Mouse (Mus musculus) midbrain, embryonic 11.5 days (tissue): Measurements from ENCODE around the gene Flrt1. TPM values are rescaled to one million over a fixed set of nuclear protein-coding genes. Genes with fewer than 3 reads are reported as not detected.
A peak's percentile ranks its signal among the peaks of the same experiment; 100 is the strongest.

ENCODE experiments used
- ATAC-seq: fragments of 200-750 bp; cut with Nextera tagmentation; 2 replicates; pipeline ENCODE4 v1.8.0; 2017; ENCODE audit warnings: moderate TSS enrichment, moderate library complexity; ENCODE audit not compliant: low FRiP score
- DNase-seq: peaks from one replicate; pipeline ENCODE4 v3.0.0; 2015; ENCODE audit warnings: low spot score; ENCODE audit errors: missing footprints
- H3K27ac ChIP-seq: fragments of 300-500 bp; sonication (generic); 2 replicates; pipeline ENCODE4 v1.5.1; 2014; ENCODE audit warnings: low read depth, low read length
- H3K27me3 ChIP-seq: fragments of 300-500 bp; sonication (generic); 2 replicates; pipeline ENCODE4 v1.6.1; 2014; ENCODE audit warnings: mild to moderate bottlenecking, low read length, moderate library complexity, mixed read lengths; ENCODE audit not compliant: control insufficient read depth, insufficient read depth
- H3K36me3 ChIP-seq: fragments of 300-500 bp; sonication (generic); 2 replicates; pipeline ENCODE4 v1.6.1; 2014; ENCODE audit warnings: mild to moderate bottlenecking, low read length, moderate library complexity, mixed read lengths; ENCODE audit not compliant: control insufficient read depth, insufficient read depth
- H3K4me1 ChIP-seq: fragments of 300-500 bp; sonication (generic); 2 replicates; pipeline ENCODE4 v1.6.1; 2014; ENCODE audit warnings: low read length; ENCODE audit not compliant: control insufficient read depth, insufficient read depth
- H3K4me2 ChIP-seq: fragments of 300-500 bp; sonication (generic); 2 replicates; pipeline ENCODE4 v1.6.1; 2014; ENCODE audit warnings: mild to moderate bottlenecking, moderate library complexity
- H3K4me3 ChIP-seq: fragments of 300-500 bp; sonication (generic); 2 replicates; pipeline ENCODE4 v1.5.1; 2014; ENCODE audit warnings: low read depth, low read length
- H3K9ac ChIP-seq: fragments of 300-500 bp; sonication (generic); 2 replicates; pipeline ENCODE4 v1.6.1; 2014; ENCODE audit warnings: low read length
- H3K9me3 ChIP-seq: fragments of 300-500 bp; sonication (generic); 2 replicates; pipeline ENCODE4 v1.6.1; 2016; ENCODE audit warnings: low read length; ENCODE audit not compliant: control insufficient read depth
- WGBS: fragments of 180-500 bp; shearing (Covaris S2); extraction: QIAGEN DNeasy Blood & Tissue Kit; methylation state at CpG from one replicate; pipeline ENCODE4 v1.1.7; 2014; 5-methylcytosine and 5-hydroxymethylcytosine counted together
- polyA plus RNA-seq: library from polyadenylated mRNA; unstranded; fragments of >200 nt; fragmentation: Nextera tagmentation; extraction: Ambion mirVana; gene quantifications from 2 replicates; pipeline ENCODE4 v1.2.1, GENCODE M21; 2014

The Flrt1 gene
- polyA plus RNA-seq, 1 experiment from 2014 or later: 8.2 TPM

DNA sequence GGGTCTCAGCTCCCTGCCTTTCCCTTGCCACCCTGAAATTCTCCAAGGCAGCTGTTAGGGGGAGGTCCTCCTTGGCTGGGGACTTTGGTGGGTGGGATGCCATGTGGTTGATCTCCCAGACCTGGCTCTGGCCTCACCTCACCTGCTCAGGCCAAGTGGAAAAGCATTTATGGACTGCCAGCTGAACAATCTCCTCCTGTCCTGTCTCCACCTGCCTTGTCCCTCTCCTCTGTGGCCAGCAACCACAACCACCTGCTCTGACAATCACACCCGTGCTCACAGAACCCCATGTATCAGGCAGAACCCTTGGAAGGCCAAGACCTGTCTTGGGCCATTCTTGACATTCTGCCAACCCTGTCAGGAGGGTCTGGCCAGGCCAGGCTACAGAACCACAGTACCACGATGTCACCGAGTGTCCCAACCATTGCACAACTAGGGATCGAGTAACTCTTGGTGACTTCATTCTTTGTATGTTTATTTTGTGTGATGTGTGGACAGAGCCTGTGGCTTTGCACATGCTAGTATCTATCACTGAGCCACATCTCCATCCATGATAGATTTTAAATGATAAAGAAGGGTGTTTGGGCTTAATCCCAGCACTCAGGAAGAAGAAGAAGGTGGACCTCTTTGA is 20.1 kb upstream of the Flrt1 start:
- WGBS: 93% methylated on average over 4 of the region's 4 CpGs
- DNase-seq (no peak), ATAC-seq (no peak)
- Histone ChIP-seq H3K4me2 (no peak overlapping the region), H3K4me1 (peaks cover 35% of the 10 kb centered on the region), H3K27me3 (no peaks in the 10 kb centered on the region), H3K27ac (no peak overlapping the region), H3K4me3 (no peak overlapping the region), H3K9me3 (no peaks in the 10 kb centered on the region), H3K9ac (no peak overlapping the region), H3K36me3 (no peaks in the 10 kb centered on the region)

- Histone ChIP-seq H3K27ac (peak overlapping the region; percentile 4), H3K4me1 (peaks cover 20% of the 10 kb centered on the region), H3K4me3 (no peak overlapping the region), H3K4me2 (no peak overlapping the region), H3K9ac (no peak overlapping the region), H3K9me3 (no peaks in the 10 kb centered on the region), H3K36me3 (no peaks in the 10 kb centered on the region), H3K27me3 (peaks cover 2% of the 10 kb centered on the region; the same call in 1 of the 2 replicates)
- ATAC-seq: peak; percentile 75
- 35% methylated on average over 10 of the region's 10 CpGs for WGBS
- DNase-seq: peak; percentile 87
Observed at GRCm38 (mm10) chr19:7122698-7123306, 17.3 kb upstream of the Flrt1 start.

DNA sequence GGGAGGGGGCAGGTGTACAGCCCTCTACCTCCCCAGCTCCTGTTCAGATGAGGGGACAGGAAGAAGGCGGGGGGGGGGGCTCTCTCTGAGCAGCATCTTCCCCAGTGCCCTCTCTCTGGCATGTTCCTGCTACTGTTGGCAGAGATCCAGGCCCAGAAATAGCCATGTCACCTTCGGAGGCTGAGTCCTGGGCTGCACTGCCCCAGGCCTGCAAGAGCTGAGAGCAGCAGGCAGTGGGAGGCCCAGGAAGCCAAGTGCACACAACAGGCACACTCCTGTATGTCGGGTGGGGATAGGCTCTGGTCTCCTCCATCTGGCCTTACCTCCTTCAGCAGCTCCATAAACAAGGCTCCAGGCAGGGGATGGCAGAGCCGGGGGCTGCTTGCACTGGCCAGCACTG is 16.7 kb upstream of the Flrt1 start:
- no peaks in the 10 kb centered on the region for H3K36me3 ChIP-seq
- H3K27ac ChIP-seq: peak overlapping the region; percentile 4
- H3K4me3 ChIP-seq: no peak overlapping the region
- H3K27me3 ChIP-seq: peaks cover 2% of the 10 kb centered on the region; the same call in 1 of the 2 replicates
- H3K4me1 ChIP-seq: peaks cover 19% of the 10 kb centered on the region
- DNase-seq (no peak), ATAC-seq (0 out of 2 replicates have a peak, but pooled peaks have one; percentile 31)
- H3K9ac ChIP-seq: no peak overlapping the region
- no peak overlapping the region for H3K4me2 ChIP-seq
- WGBS: 69% methylated on average over 4 of the region's 4 CpGs
- no peaks in the 10 kb centered on the region for H3K9me3 ChIP-seq

GRCm38 (mm10) chr19:7121252-7121651 is 15.7 kb upstream of the Flrt1 start:
- H3K27me3 ChIP-seq: peaks cover 2% of the 10 kb centered on the region; the same call in 1 of the 2 replicates
- no peak overlapping the region for H3K4me3 ChIP-seq
- ATAC-seq (no peak), DNase-seq (peak; percentile 82)
- no peak overlapping the region; the same call in 1 of the 2 replicates for H3K27ac ChIP-seq
- no peak overlapping the region for H3K9ac ChIP-seq
- 73% methylated on average over 11 of the region's 11 CpGs for WGBS
- no peak overlapping the region for H3K4me2 ChIP-seq
- H3K4me1 ChIP-seq: peaks cover 18% of the 10 kb centered on the region
- no peaks in the 10 kb centered on the region for H3K36me3 ChIP-seq
- H3K9me3 ChIP-seq: no peaks in the 10 kb centered on the region

GRCm38 (mm10) chr19:7117653-7118307 is 12.3 kb upstream of the Flrt1 start:
- Histone ChIP-seq H3K36me3 (no peaks in the 10 kb centered on the region), H3K27me3 (peaks cover 5% of the 10 kb centered on the region; the same call in 1 of the 2 replicates), H3K9me3 (no peaks in the 10 kb centered on the region), H3K4me3 (no peak overlapping the region), H3K4me2 (no peak overlapping the region), H3K9ac (no peak overlapping the region), H3K27ac (no peak overlapping the region), H3K4me1 (peaks cover 31% of the 10 kb centered on the region)
- 76% methylated on average over 8 of the region's 8 CpGs for WGBS
- DNase-seq: no peak
- no peak for ATAC-seq

DNA sequence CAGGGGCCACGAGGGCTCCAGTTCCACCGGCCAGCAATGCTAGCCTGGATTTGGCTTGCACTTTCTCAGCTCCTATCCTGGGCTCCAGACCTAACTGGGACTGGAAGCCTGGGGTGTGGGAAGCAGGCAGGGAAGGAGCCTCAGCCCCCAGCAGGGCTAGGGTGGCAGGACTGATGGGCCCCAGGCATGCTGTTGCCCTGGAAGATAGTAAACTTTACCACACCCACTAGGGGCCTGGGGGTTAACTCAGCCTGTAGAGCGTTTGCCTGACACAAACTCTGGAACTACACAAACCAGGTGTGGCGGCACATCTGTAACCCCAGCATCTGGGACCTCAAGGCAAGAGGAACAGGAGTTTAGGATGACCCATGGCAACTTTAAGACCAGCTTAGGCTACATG is 11.6 kb upstream of the Flrt1 start:
- H3K4me3 ChIP-seq: no peak overlapping the region
- H3K27me3 ChIP-seq: peaks cover 7% of the 10 kb centered on the region
- H3K9me3 ChIP-seq: no peaks in the 10 kb centered on the region
- H3K36me3 ChIP-seq: no peaks in the 10 kb centered on the region
- no peak overlapping the region for H3K27ac ChIP-seq
- H3K9ac ChIP-seq: no peak overlapping the region
- 80% methylated on average over 4 of the region's 4 CpGs for WGBS
- ATAC-seq (no peak), DNase-seq (no peak)
- no peak overlapping the region for H3K4me2 ChIP-seq
- peaks cover 31% of the 10 kb centered on the region for H3K4me1 ChIP-seq

DNA sequence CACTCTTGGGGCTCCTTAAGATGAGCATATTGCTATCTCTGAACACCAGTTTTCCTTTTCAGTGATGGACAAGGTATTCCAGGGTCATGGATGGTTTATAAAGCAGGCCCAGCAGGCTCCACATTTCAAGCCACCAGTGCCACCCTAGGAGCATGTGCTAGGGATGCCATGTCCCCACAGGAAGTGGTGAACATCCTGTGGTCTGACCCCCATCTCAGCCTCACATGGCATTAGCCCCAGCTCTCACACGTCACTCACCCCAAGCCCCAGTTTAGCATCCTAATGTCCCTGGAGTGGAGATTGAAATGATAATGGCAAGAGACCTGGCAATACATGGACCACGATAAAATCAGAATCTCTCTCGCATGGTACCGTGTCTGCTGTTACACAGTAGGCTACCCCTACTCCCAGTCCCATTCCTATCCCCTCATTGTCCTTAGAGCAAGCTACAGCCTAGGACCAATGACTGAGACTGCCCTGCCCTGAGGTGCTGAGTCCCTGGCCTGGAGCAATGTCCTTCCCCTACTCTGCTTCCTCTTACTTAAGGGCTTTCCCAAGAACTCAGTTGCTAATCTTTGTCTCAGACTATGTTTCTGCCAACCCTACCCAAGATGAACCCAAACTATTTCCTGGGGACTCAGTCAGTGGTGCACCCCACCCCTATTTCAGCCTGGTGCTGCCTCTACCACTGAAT is 10.7 kb upstream of the Flrt1 start:
- no peak overlapping the region for H3K4me3 ChIP-seq
- no peaks in the 10 kb centered on the region for H3K36me3 ChIP-seq
- H3K9ac ChIP-seq: no peak overlapping the region
- H3K27me3 ChIP-seq: peaks cover 9% of the 10 kb centered on the region
- ATAC-seq: no peak
- H3K4me1 ChIP-seq: peaks cover 28% of the 10 kb centered on the region
- H3K4me2 ChIP-seq: no peak overlapping the region
- no peaks in the 10 kb centered on the region for H3K9me3 ChIP-seq
- H3K27ac ChIP-seq: no peak overlapping the region
- WGBS: 82% methylated on average over 4 of the region's 4 CpGs
- peak; percentile 85 for DNase-seq

DNA sequence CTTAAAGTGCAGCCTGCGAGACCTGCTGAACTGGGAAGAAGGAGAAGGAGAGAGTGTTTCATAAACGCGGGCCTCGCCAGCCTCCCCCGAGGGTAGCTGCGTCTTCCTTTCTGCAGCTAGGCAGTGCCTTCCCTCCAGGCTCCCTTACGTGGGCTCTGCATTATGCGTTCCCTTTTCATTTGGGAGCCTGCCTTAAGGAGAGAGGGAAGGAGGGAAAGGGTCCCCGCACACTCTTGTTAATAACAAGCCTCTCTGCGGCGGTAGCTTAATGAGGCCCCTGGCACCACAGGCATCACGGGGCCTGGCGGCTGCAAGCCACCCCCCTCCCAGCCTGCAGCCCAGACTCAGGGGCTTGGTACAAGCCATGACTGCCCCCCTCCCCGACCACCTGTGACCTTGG is 8.0 kb upstream of the Flrt1 start:
- Histone ChIP-seq H3K9ac (0 out of 2 replicates have a peak overlapping the region, but pooled peaks have one; percentile 13), H3K4me2 (no peak overlapping the region), H3K4me1 (peaks cover 43% of the 10 kb centered on the region), H3K9me3 (no peaks in the 10 kb centered on the region), H3K36me3 (no peaks in the 10 kb centered on the region), H3K4me3 (no peak overlapping the region), H3K27me3 (peaks cover 8% of the 10 kb centered on the region), H3K27ac (no peak overlapping the region)
- DNase-seq: no peak
- 23% methylated on average over 14 of the region's 14 CpGs for WGBS
- no peak for ATAC-seq
